Mouse (Mus musculus) embryonic facial prominence, embryonic 14.5 days (tissue): ENCODE data around the gene Pole3. TPM values are rescaled to one million over a fixed set of nuclear protein-coding genes. Genes with fewer than 3 reads are reported as not detected.
"Not testable (repeated sequence)": the region's sequence is repeated elsewhere in the genome, so short reads cannot be mapped to it uniquely, and the experiment has no call there.

Source experiments
- ATAC-seq: fragments of 200-750 bp; cut with Nextera tagmentation; 2 replicates; pipeline ENCODE4 v1.8.0; 2017; ENCODE audit warnings: low read depth, moderate number of reproducible peaks, moderate TSS enrichment
- DNase-seq: peaks from one replicate; pipeline ENCODE4 v3.0.0-alpha.2; 2015; ENCODE audit warnings: low spot score
- H3K27ac ChIP-seq: fragments of 300-500 bp; sonication (generic); replicated peaks from 2 replicates; pipeline ENCODE4 v1.5.1; 2014; ENCODE audit warnings: low read depth, mild to moderate bottlenecking, low read length, moderate library complexity
- H3K27me3 ChIP-seq: fragments of 300-500 bp; sonication (generic); replicated peaks from 2 replicates; pipeline ENCODE4 v1.6.1; 2014; ENCODE audit warnings: low read length; ENCODE audit not compliant: control insufficient read depth, insufficient read depth
- H3K36me3 ChIP-seq: fragments of 300-500 bp; sonication (generic); 2 replicates; pipeline ENCODE4 v1.6.1; 2014; ENCODE audit warnings: low read length, mixed read lengths; ENCODE audit not compliant: control insufficient read depth, insufficient read depth
- H3K4me1 ChIP-seq: fragments of 300-500 bp; sonication (generic); 2 replicates; pipeline ENCODE4 v1.6.1; 2014; ENCODE audit warnings: antibody characterized with exemption, low read length; ENCODE audit not compliant: control insufficient read depth, insufficient read depth
- H3K4me2 ChIP-seq: fragments of 300-500 bp; sonication (generic); 2 replicates; pipeline ENCODE4 v1.6.1; 2014; ENCODE audit warnings: low read depth, mild to moderate bottlenecking, low read length, moderate library complexity, mixed read lengths
- H3K4me3 ChIP-seq: fragments of 300-500 bp; sonication (generic); 2 replicates; pipeline ENCODE4 v1.5.1; 2014; ENCODE audit warnings: low read depth, mild to moderate bottlenecking, low read length
- H3K9ac ChIP-seq: fragments of 300-500 bp; sonication (generic); 2 replicates; pipeline ENCODE4 v1.6.1; 2014; ENCODE audit warnings: low read depth, mild to moderate bottlenecking, low read length, moderate library complexity, mixed read lengths
- H3K9me3 ChIP-seq: fragments of 300-500 bp; sonication (generic); 2 replicates; pipeline ENCODE4 v1.6.1; 2016; ENCODE audit warnings: low read length; ENCODE audit not compliant: control insufficient read depth
- WGBS: fragments of 180-500 bp; shearing (Covaris S2); extraction: QIAGEN DNeasy Blood & Tissue Kit; methylation state at CpG from one replicate; pipeline ENCODE4 v1.1.7; 2014; 5-methylcytosine and 5-hydroxymethylcytosine counted together
- polyA plus RNA-seq: library from polyadenylated mRNA; unstranded; fragments of >200 nt; fragmentation: Nextera tagmentation; extraction: Ambion mirVana; gene quantifications from 2 replicates; pipeline ENCODE4 v1.2.1, GENCODE M21; 2014

The Pole3 gene
- polyA plus RNA-seq, 1 experiment from 2014 or later: 66.3 TPM

DNA sequence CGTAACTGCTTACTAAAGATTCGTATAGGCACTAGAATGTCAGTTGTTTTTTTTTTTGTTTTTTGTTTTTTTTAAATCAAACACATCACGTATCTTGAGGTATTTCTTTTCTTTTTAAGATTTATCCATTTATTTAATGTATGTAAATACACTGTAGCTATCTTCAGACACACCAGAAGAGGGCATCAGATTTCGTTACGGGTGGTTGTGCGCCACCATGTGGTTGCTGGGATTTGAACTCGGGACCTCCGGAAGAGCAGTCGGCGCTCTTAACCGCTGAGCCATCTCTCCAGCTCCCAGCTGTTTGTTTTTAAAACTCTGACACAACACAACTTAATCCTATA is 45.3 kb downstream of the Pole3 start:
- H3K27me3 ChIP-seq, H3K9me3 ChIP-seq, H3K4me1 ChIP-seq, DNase-seq, ATAC-seq, H3K27ac ChIP-seq, H3K36me3 ChIP-seq: not testable (repeated sequence)
- peak overlapping the region; percentile 48 for H3K4me3 ChIP-seq
- 12% methylated on average over 11 of the region's 11 CpGs for WGBS
- peak overlapping the region; percentile 48; the same call in 1 of the 2 replicates for H3K9ac ChIP-seq
- peak overlapping the region; percentile 92 for H3K4me2 ChIP-seq

DNA sequence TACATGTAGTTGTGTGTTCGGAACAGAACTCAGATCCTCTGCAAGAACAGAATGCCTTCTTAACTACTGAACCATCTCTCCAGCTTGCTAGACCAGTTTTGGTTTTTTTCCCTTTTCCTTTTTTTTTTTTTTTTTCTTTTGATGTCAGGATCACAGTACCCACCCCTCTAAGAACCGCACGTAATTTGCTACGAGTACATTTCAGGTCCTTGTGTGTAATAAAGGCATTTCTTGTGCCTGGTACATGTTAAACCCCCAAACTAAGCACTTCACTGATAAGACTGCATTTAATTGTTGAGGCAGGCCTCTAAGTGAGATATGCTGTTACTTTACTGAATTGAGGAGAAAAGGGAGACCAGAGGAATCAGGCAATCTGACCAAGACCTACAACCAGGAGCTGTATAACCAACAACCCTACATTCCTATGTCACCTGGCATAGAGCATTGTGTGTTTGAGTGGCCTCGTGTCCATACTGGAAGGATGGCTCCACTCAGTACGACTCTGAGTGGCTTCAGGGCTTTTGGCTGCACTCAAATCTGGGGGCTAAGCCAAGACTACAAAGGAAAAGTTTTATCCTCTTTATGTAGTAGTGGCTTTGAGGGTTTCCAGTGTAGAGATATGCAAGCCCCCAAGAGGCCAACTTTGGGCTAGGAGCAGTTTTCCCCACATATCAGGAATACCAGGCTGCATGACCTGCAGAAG is 47.2 kb downstream of the Pole3 start:
- H3K9ac ChIP-seq: no peak overlapping the region
- H3K4me3 ChIP-seq: no peak overlapping the region
- H3K4me1 ChIP-seq: peaks cover 5% of the 10 kb centered on the region; the same call in 1 of the 2 replicates
- no peaks in the 10 kb centered on the region for H3K36me3 ChIP-seq
- H3K27me3 ChIP-seq: peaks cover 7% of the 10 kb centered on the region
- H3K4me2 ChIP-seq: no peak overlapping the region
- H3K9me3 ChIP-seq: no peaks in the 10 kb centered on the region
- WGBS: 64% methylated on average over 6 of the region's 6 CpGs
- DNase-seq (no peak), ATAC-seq (no peak)
- H3K27ac ChIP-seq: no peak overlapping the region

DNA sequence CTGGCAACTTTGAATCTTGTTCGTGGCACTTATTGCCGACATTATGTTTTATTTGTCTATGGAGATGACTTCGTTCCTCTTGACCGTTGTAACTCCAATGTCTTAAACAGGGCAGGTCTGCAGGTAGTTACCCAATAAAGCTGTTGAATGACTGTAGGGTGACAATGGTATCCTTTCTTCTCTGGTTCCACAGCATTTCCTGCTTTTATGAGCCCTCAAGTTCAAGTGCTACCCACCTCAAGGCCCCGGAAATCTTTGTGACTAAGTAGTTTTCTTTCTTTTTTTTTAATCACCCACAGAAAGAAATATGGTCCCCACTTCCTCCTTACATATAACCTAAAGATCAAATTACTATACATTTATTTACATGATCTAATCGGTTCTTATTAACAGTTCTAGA is 49.1 kb downstream of the Pole3 start:
- Histone ChIP-seq H3K4me3 (no peak overlapping the region), H3K9ac (no peak overlapping the region), H3K9me3 (no peaks in the 10 kb centered on the region), H3K27ac (no peak overlapping the region), H3K4me2 (no peak overlapping the region), H3K27me3 (peaks cover 7% of the 10 kb centered on the region), H3K36me3 (no peaks in the 10 kb centered on the region), H3K4me1 (peaks cover 5% of the 10 kb centered on the region; the same call in 1 of the 2 replicates)
- ATAC-seq (no peak), DNase-seq (no peak)
- 88% methylated on average over 6 of the region's 6 CpGs for WGBS

DNA sequence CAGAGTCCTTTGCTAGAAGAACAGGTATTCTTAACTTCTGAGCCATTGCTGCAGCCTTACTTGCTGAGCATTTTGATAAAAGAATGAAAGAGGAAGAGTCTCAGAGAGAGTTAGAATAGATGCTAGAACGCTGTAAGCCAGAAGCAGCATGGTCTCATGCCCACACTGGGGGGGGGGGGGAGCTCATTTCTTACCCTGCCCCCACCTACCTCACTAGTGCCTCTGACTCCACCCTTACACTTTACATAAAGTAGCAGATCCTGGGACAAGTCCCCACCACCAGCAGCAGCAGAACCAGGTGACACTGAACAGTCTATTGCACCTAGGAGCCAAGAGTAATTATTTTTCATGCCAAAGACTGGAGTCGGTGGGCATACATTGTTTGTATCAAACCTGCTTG is 49.7 kb downstream of the Pole3 start:
- Histone ChIP-seq H3K4me2 (no peak overlapping the region), H3K27me3 (peaks cover 5% of the 10 kb centered on the region), H3K4me1 (peaks cover 8% of the 10 kb centered on the region), H3K9ac (no peak overlapping the region), H3K27ac (no peak overlapping the region), H3K9me3 (no peaks in the 10 kb centered on the region), H3K4me3 (no peak overlapping the region), H3K36me3 (no peaks in the 10 kb centered on the region)
- DNase-seq (no peak), ATAC-seq (no peak)
- WGBS: 85% methylated on average over 2 of the region's 2 CpGs

Other genes starting within 250 kb of the Pole3 start
- 25.2 and 28.3 TPM in 2 replicates for gene Fkbp15, start 164.5 kb downstream of the Pole3 start, polyA plus RNA-seq
- 46.5 and 49.0 TPM in 2 replicates for gene Slc31a1, start 164.3 kb downstream of the Pole3 start, polyA plus RNA-seq
- gene Cdc26, start 116.4 kb downstream of the Pole3 start, polyA plus RNA-seq: 167 and 176 TPM in 2 replicates
- 16.4 and 17.9 TPM in 2 replicates for gene Prpf4, start 116.3 kb downstream of the Pole3 start, polyA plus RNA-seq
- 0.14 and 0.97 TPM in 2 replicates for gene Rnf183, start 89.8 kb downstream of the Pole3 start, polyA plus RNA-seq
- 5.3 and 5.4 TPM in 2 replicates for gene Wdr31, start 54.2 kb downstream of the Pole3 start, polyA plus RNA-seq
- gene Bspry, start 45.0 kb downstream of the Pole3 start, polyA plus RNA-seq: 8.1 and 8.7 TPM in 2 replicates
- 12.6 and 13.9 TPM in 2 replicates for gene Hdhd3, start 21.6 kb downstream of the Pole3 start, polyA plus RNA-seq
- gene Alad, start 5.2 kb downstream of the Pole3 start, polyA plus RNA-seq: 65.5 and 75.8 TPM in 2 replicates
- gene 4933430I17Rik, start 301 bp upstream of the Pole3 start, polyA plus RNA-seq: 0.37 and 0.43 TPM in 2 replicates
- 37.2 and 38.8 TPM in 2 replicates for gene Rgs3, start 34.8 kb upstream of the Pole3 start, polyA plus RNA-seq